In genomic region chr14:48549703-48550102, GRCm38 (mm10) we compare ENCODE assay signal across 30 mouse cellular contexts.
DNase-seq lines count a peak whose midpoint lies in the region; ATAC-seq and TF ChIP-seq lines count a peak whose summit lies in the region.
"Had no signal": no experiment of that assay in that cellular context is flagged by ENCODE, and none has a peak within 500 bp of the region (broad histone marks: within the 10 kb centered on the region; RNA-seq: fewer than 3 reads in every experiment).

No protein-coding gene starts in this region.

- H3K4me2 ChIP-seq in liver, embryonic 13.5 days: no peak overlapping the region
- H3K4me2 ChIP-seq in liver, embryonic 12.5 days: no peak overlapping the region
- H3K4me2 ChIP-seq: embryonic facial prominence, embryonic 13.5 days; heart, embryonic 12.5 days; heart, embryonic 15.5 days; hindbrain, embryonic 14.5 days had no signal

- no peaks in the 10 kb centered on the region; the same call in 1 of the 2 replicates for H3K27me3 ChIP-seq in liver, embryonic 13.5 days
- no peaks in the 10 kb centered on the region; the same call in 1 of the 2 replicates for H3K27me3 ChIP-seq in liver, embryonic 12.5 days (replicated peaks)
- H3K27me3 ChIP-seq: embryonic facial prominence, embryonic 13.5 days; heart, embryonic 12.5 days; heart, embryonic 15.5 days had no signal

- no peaks in the 10 kb centered on the region for H3K36me3 ChIP-seq in liver, embryonic 13.5 days
- no peaks in the 10 kb centered on the region for H3K36me3 ChIP-seq in liver, embryonic 12.5 days
- no peaks in the 10 kb centered on the region for H3K36me3 ChIP-seq in ES-E14 (ENCODE audit: control insufficient read depth, insufficient read depth, low read length, poor library complexity, severe bottlenecking)
- H3K36me3 ChIP-seq: embryonic facial prominence, embryonic 10.5 days; embryonic facial prominence, embryonic 13.5 days; heart, embryonic 12.5 days; heart, embryonic 15.5 days; hindbrain, embryonic 10.5 days had no signal

- no peak for ATAC-seq in liver, embryonic 13.5 days (ENCODE audit: low read depth)
- ATAC-seq in liver, embryonic 12.5 days: no peak
- ATAC-seq in erythroblast, adult 5-6 weeks (replicated peaks; ENCODE audit: low FRiP score, poor library complexity, severe bottlenecking): peak; percentile 67; the same call in 1 of the 2 replicates
- ATAC-seq in megakaryocyte progenitor cell, adult 5-6 weeks (replicated peaks; ENCODE audit: poor library complexity): 0 out of 2 replicates have a peak, but pooled peaks have one; percentile 34
- ATAC-seq: CD4-positive, CD25-positive, alpha-beta regulatory T cell, adult 4 months; forebrain, embryonic 14.5 days; forebrain, postnatal 0 days; hindbrain, postnatal 0 days; inflammation-experienced regulatory T-cells, adult 6 months; intestine, embryonic 16.5 days had no signal

- no peak overlapping the region for H3K9ac ChIP-seq in liver, embryonic 13.5 days
- no peak overlapping the region for H3K9ac ChIP-seq in liver, embryonic 12.5 days
- H3K9ac ChIP-seq in ES-E14 (ENCODE audit: insufficient read depth, low read depth, low read length, poor library complexity, severe bottlenecking): no peak overlapping the region
- H3K9ac ChIP-seq: embryonic facial prominence, embryonic 13.5 days; forebrain, postnatal 0 days; heart, embryonic 12.5 days; heart, embryonic 15.5 days; hindbrain, embryonic 14.5 days had no signal

- H3K9me3 ChIP-seq in liver, embryonic 13.5 days (replicated peaks): no peaks in the 10 kb centered on the region
- H3K9me3 ChIP-seq in liver, embryonic 12.5 days (replicated peaks): no peaks in the 10 kb centered on the region
- no peaks in the 10 kb centered on the region for H3K9me3 ChIP-seq in ES-E14 (ENCODE audit: control insufficient read depth, insufficient read depth, low read depth, low read length)
- H3K9me3 ChIP-seq: embryonic facial prominence, embryonic 10.5 days; embryonic facial prominence, embryonic 13.5 days; heart, embryonic 15.5 days; hindbrain, embryonic 10.5 days had no signal

- in situ Hi-C loops in ES-E14 (cut with MboI; ENCODE audit: low sequenced_read_pairs in 2 of 2, unreplicated experiment in 2 of 2): no loop called here

- no peak overlapping the region for H3K4me3 ChIP-seq in liver, embryonic 13.5 days (replicated peaks)
- H3K4me3 ChIP-seq in liver, embryonic 12.5 days: no peak overlapping the region
- no peak overlapping the region for H3K4me3 ChIP-seq in ES-E14 (ENCODE audit: insufficient read depth in 1 of 2, low read depth in 1 of 2, low read length in 2 of 2, poor library complexity in 1 of 2, severe bottlenecking in 1 of 2)
- H3K4me3 ChIP-seq: embryonic facial prominence, embryonic 10.5 days; embryonic facial prominence, embryonic 13.5 days; gastrocnemius, adult 2 months; heart, embryonic 12.5 days; heart, embryonic 15.5 days; hindbrain, embryonic 10.5 days had no signal

- H3K4me1 ChIP-seq in liver, embryonic 13.5 days (replicated peaks): peaks cover 12% of the 10 kb centered on the region
- H3K4me1 ChIP-seq in liver, embryonic 12.5 days: peaks cover 25% of the 10 kb centered on the region
- H3K4me1 ChIP-seq in ES-E14 (ENCODE audit: control insufficient read depth in 2 of 2, insufficient read depth in 2 of 2, low read length in 2 of 2, poor library complexity in 1 of 2): peaks cover 0 to 10% of the 10 kb centered on the region in 2 experiments; a peak in 1 of 4 replicates
- H3K4me1 ChIP-seq: embryonic facial prominence, embryonic 13.5 days; heart, embryonic 15.5 days had no signal

- 58% methylated on average over 7 of the region's 7 CpGs for WGBS in liver, embryonic 13.5 days (ENCODE audit: insufficient replicate concordance)
- 63% methylated on average over 7 of the region's 7 CpGs for WGBS in liver, embryonic 12.5 days (ENCODE audit: insufficient replicate concordance)

- peak overlapping the region; percentile 3; the same call in 1 of the 2 replicates for H3K27ac ChIP-seq in liver, embryonic 13.5 days
- H3K27ac ChIP-seq in liver, embryonic 12.5 days: no peak overlapping the region
- H3K27ac ChIP-seq in ES-E14 (ENCODE audit: insufficient read depth, low read depth, low read length, poor library complexity, severe bottlenecking): no peak overlapping the region
- H3K27ac ChIP-seq: embryonic facial prominence, embryonic 10.5 days; embryonic facial prominence, embryonic 13.5 days; gastrocnemius, adult 2 months; heart, embryonic 15.5 days; hindbrain, embryonic 10.5 days; hindbrain, embryonic 14.5 days; hindbrain, postnatal 0 days had no signal

- no peak for DNase-seq in liver, embryonic 13.5 days
- no peak for DNase-seq in ES-E14 (ENCODE audit: low read depth, low spot score)
- DNase-seq in adrenal gland, postnatal 14 days: no peak
- DNase-seq in cerebellum, adult 18-20 months: no peak
- DNase-seq: adrenal gland, adult 2 months; adrenal gland, postnatal 25 days; cerebellum, adult 2 months; cerebellum, adult 9-11 months; cerebellum, postnatal 36 days; embryo, embryonic 11 days; forebrain, postnatal 0 days; gastrocnemius, adult 2 months; gastrocnemius, postnatal 14 days; heart, adult 18-20 months; heart, postnatal 10 days; heart, postnatal 36 days had no signal

TF ChIP-seq in ES-E14, 5 proteins besides CTCF, POLR2A, EP300 and RAD21:
- peak; percentile 73; the same call in 1 of the 2 replicates for TF ChIP-seq MAFK (IDR thresholded peaks at IDR 0.05; ENCODE audit: insufficient read depth, low read depth, low read length)
- TF ChIP-seq ZC3H11A (IDR thresholded peaks at IDR 0.05; ENCODE audit: borderline replicate concordance, low read depth, low read length): no peak

Comparison
In these comparisons a context has a peak if more than half of its experiments do, and no peak if none do; other contexts are left out.
1. ATAC-seq: peak in erythroblast, adult 5-6 weeks (single experiment) and megakaryocyte progenitor cell, adult 5-6 weeks (single experiment); none in liver, embryonic 13.5 days (single experiment) and liver, embryonic 12.5 days (single experiment).